In genomic region chr6:135182925-135183324, GRCm38 (mm10) we compare ENCODE assay signal across 10 mouse cellular contexts. TPM values are rescaled to one million over a fixed set of nuclear protein-coding genes. Genes with fewer than 3 reads are reported as not detected.
DNase-seq lines count a peak whose midpoint lies in the region; ATAC-seq and TF ChIP-seq lines count a peak whose summit lies in the region.
"Had no signal": no experiment of that assay in that cellular context is flagged by ENCODE, and none has a peak within 500 bp of the region (broad histone marks: within the 10 kb centered on the region; RNA-seq: fewer than 3 reads in every experiment).

No protein-coding gene starts in this region.

- H3K9me3 ChIP-seq in midbrain, embryonic 11.5 days (ENCODE audit: control insufficient read depth, low read length), result no peaks in the 10 kb centered on the region
- H3K9me3 ChIP-seq in midbrain, embryonic 10.5 days (replicated peaks), result no peaks in the 10 kb centered on the region

- peak; percentile 40; the same call in 1 of the 2 replicates for TF ChIP-seq CTCF in liver, adult 2 months (IDR thresholded peaks at IDR 0.05; ENCODE audit: low read depth, low read length)

- no peak overlapping the region for H3K9ac ChIP-seq in midbrain, embryonic 11.5 days (ENCODE audit: low read length)
- H3K9ac ChIP-seq in liver, adult 2 months (ENCODE audit: low read depth, low read length), result no peak overlapping the region

- no peak for TF ChIP-seq POLR2A in liver, adult 2 months (IDR thresholded peaks at IDR 0.05; ENCODE audit: extremely low read depth, insufficient read depth, low read length)

- no peaks in the 10 kb centered on the region for H3K4me1 ChIP-seq in midbrain, embryonic 11.5 days (ENCODE audit: control insufficient read depth, insufficient read depth, low read length)
- H3K4me1 ChIP-seq in midbrain, embryonic 10.5 days, result peaks cover 7% of the 10 kb centered on the region
- peaks cover 2% of the 10 kb centered on the region; the same call in 1 of the 2 replicates for H3K4me1 ChIP-seq in liver, adult 2 months (ENCODE audit: control insufficient read depth, insufficient read depth, low read length)

- DNase-seq in midbrain, embryonic 11.5 days (ENCODE audit: low spot score, missing footprints), result peak; percentile 53
- DNase-seq in midbrain, embryonic 10.5 days (ENCODE audit: low spot score), result no peak
- DNase-seq in R1 (ENCODE audit: low read depth, low spot score), result peak; percentile 70
- DNase-seq in liver, adult 2 months (ENCODE audit: extremely low read depth, low read depth, low spot score), result no peak
- DNase-seq in thymus, postnatal 10 days (ENCODE audit: low spot score in 2 of 2), result peak; percentile 22 to 43
- DNase-seq in right cerebral cortex, adult 2 months (ENCODE audit: low spot score in 2 of 2), result no peak
- DNase-seq in layer of hippocampus, postnatal 14 days (ENCODE audit: low spot score in 2 of 2), result no peak
- DNase-seq in cerebellum, adult 9-11 months, result no peak
- DNase-seq: cerebellum, adult 9-10 months; heart, adult 18-20 months had no signal

- H3K36me3 ChIP-seq in midbrain, embryonic 11.5 days (ENCODE audit: control insufficient read depth, insufficient read depth, low read length), result no peaks in the 10 kb centered on the region
- H3K36me3 ChIP-seq in midbrain, embryonic 10.5 days, result no peaks in the 10 kb centered on the region
- H3K36me3 ChIP-seq in liver, adult 2 months (ENCODE audit: control insufficient read depth, insufficient read depth, low read length), result no peaks in the 10 kb centered on the region

- ATAC-seq in midbrain, embryonic 11.5 days (ENCODE audit: low FRiP score), result no peak

- no peak overlapping the region for H3K27ac ChIP-seq in midbrain, embryonic 11.5 days (ENCODE audit: low read depth, low read length)
- no peak overlapping the region for H3K27ac ChIP-seq in midbrain, embryonic 10.5 days (replicated peaks)
- H3K27ac ChIP-seq in liver, adult 2 months (replicated peaks; ENCODE audit: insufficient read depth, low read depth, low read length), result no peak overlapping the region

- WGBS in midbrain, embryonic 11.5 days, result 62% methylated on average over 5 of the region's 5 CpGs
- 53% methylated on average over 5 of the region's 5 CpGs for WGBS in midbrain, embryonic 10.5 days
- WGBS in liver, adult 2 months, result 56% methylated on average over 4 of the region's 5 CpGs

- H3K27me3 ChIP-seq in midbrain, embryonic 11.5 days (ENCODE audit: control insufficient read depth, insufficient read depth, low read length), result no peaks in the 10 kb centered on the region
- H3K27me3 ChIP-seq in midbrain, embryonic 10.5 days (ENCODE audit: low read depth, poor library complexity, severe bottlenecking), result peaks cover 27% of the 10 kb centered on the region
- peaks cover 2% of the 10 kb centered on the region for H3K27me3 ChIP-seq in liver, adult 2 months (ENCODE audit: control insufficient read depth, insufficient read depth, low read length)

- H3K4me3 ChIP-seq in midbrain, embryonic 11.5 days (ENCODE audit: low read depth, low read length), result no peak overlapping the region
- no peak overlapping the region for H3K4me3 ChIP-seq in midbrain, embryonic 10.5 days
- H3K4me3 ChIP-seq in liver, adult 2 months (ENCODE audit: insufficient read depth, low read depth, low read length), result no peak overlapping the region

- H3K79me2 ChIP-seq in liver, adult 2 months (ENCODE audit: control insufficient read depth, insufficient read depth, low read length), result no peaks in the 10 kb centered on the region

- no peak overlapping the region for H3K4me2 ChIP-seq in midbrain, embryonic 11.5 days

RNA-seq across cellular contexts. Expression of gene Fam234b, which starts 14.9 kb away (rescaled TPM):
- 29.3 and 33.0 TPM in 2 replicates for polyA plus RNA-seq in midbrain, embryonic 11.5 days (2014; fragmentation: Nextera tagmentation; extraction: Ambion mirVana)
- 21.7 and 29.5 TPM in 2 replicates for polyA plus RNA-seq in midbrain, embryonic 10.5 days (2016; fragmentation: Nextera tagmentation; extraction: Ambion mirVana)
- 14.8 and 15.3 TPM in 2 replicates for total RNA-seq in liver, adult 2 months (2014; rRNA removed)
- 14.8 and 15.1 TPM in 2 replicates for polyA plus RNA-seq in liver, adult 2 months (2012; rRNA removed)
- 100 to 1,000 TPM; 122 to 133 TPM for total RNA-seq in layer of hippocampus, postnatal 14 days (2021)

RNA-seq across cellular contexts. Expression of gene Hebp1, which starts 14.9 kb away (rescaled TPM):
- 1.8 and 2.9 TPM in 2 replicates for polyA plus RNA-seq in midbrain, embryonic 11.5 days (2014; fragmentation: Nextera tagmentation; extraction: Ambion mirVana)
- polyA plus RNA-seq in midbrain, embryonic 10.5 days (2016; fragmentation: Nextera tagmentation; extraction: Ambion mirVana), result 4.8 and 5.2 TPM in 2 replicates
- 282 and 334 TPM in 2 replicates for total RNA-seq in liver, adult 2 months (2014; rRNA removed)
- polyA plus RNA-seq in liver, adult 2 months (2012; rRNA removed), result 290 and 317 TPM in 2 replicates
- total RNA-seq in layer of hippocampus, postnatal 14 days (2021), result 10 to 100 TPM; 54.1 to 62.0 TPM

Comparison
In these comparisons a context has a peak if more than half of its experiments do, and no peak if none do; other contexts are left out.
1. DNase-seq: peak in midbrain, embryonic 11.5 days (single experiment), R1 (single experiment) and thymus, postnatal 10 days (2 of 2); none in midbrain, embryonic 10.5 days (single experiment), liver, adult 2 months (single experiment), right cerebral cortex, adult 2 months (0 of 2), layer of hippocampus, postnatal 14 days (0 of 2) and cerebellum, adult 9-11 months (single experiment).
2. RNA of gene Hebp1, which starts 14.9 kb away (polyA plus RNA-seq): 290 to 317 TPM in liver, adult 2 months; 4.8 to 5.2 TPM in midbrain, embryonic 10.5 days and 1.8 to 2.9 TPM in midbrain, embryonic 11.5 days; every median in the first group is over 10 times any median in the second.